Mouse (Mus musculus) neural tube, embryonic 12.5 days (tissue): ENCODE results near the gene Smurf1. TPM values are rescaled to one million over a fixed set of nuclear protein-coding genes. Genes with fewer than 3 reads are reported as not detected.

Experiments used
- ATAC-seq: fragments of 200-750 bp; cut with Nextera tagmentation; 2 replicates; pipeline ENCODE4 v1.8.0; 2017; ENCODE audit warnings: low read depth, mild to moderate bottlenecking, moderate TSS enrichment, moderate library complexity; ENCODE audit not compliant: low FRiP score
- H3K27ac ChIP-seq: fragments of 300-500 bp; sonication (generic); 2 replicates; pipeline ENCODE4 v1.5.1; 2016
- H3K27me3 ChIP-seq: fragments of 300-500 bp; sonication (generic); replicated peaks from 2 replicates; pipeline ENCODE4 v1.6.1; 2016; ENCODE audit warnings: mild to moderate bottlenecking
- H3K36me3 ChIP-seq: fragments of 300-500 bp; sonication (generic); 2 replicates; pipeline ENCODE4 v1.6.1; 2016; ENCODE audit warnings: mild to moderate bottlenecking
- H3K4me1 ChIP-seq: fragments of 300-500 bp; sonication (generic); 2 replicates; pipeline ENCODE4 v1.6.1; 2016
- H3K4me2 ChIP-seq: fragments of 300-500 bp; sonication (generic); replicated peaks from 2 replicates; pipeline ENCODE4 v1.6.1; 2016; ENCODE audit warnings: mild to moderate bottlenecking
- H3K4me3 ChIP-seq: fragments of 300-500 bp; sonication (generic); 2 replicates; pipeline ENCODE4 v1.5.1; 2016
- H3K9ac ChIP-seq: fragments of 300-500 bp; sonication (generic); 2 replicates; pipeline ENCODE4 v1.6.1; 2016; ENCODE audit warnings: mild to moderate bottlenecking
- H3K9me3 ChIP-seq: fragments of 300-500 bp; sonication (generic); 2 replicates; pipeline ENCODE4 v1.6.1; 2016; ENCODE audit warnings: mild to moderate bottlenecking
- WGBS: fragments of 180-500 bp; shearing (Covaris S2); methylation state at CpG from one replicate; pipeline ENCODE4 v1.1.7; 2016; 5-methylcytosine and 5-hydroxymethylcytosine counted together
- polyA plus RNA-seq: library from polyadenylated mRNA; unstranded; fragments of >200 nt; fragmentation: Nextera tagmentation; extraction: Ambion mirVana; gene quantifications from 2 replicates; pipeline ENCODE4 v1.2.1, GENCODE M21; 2016

Smurf1 gene
- polyA plus RNA-seq, 1 experiment from 2014 or later, result 30.2 TPM

- no peak for ATAC-seq
- no peak overlapping the region for H3K27ac ChIP-seq
- peaks cover 21% of the 10 kb centered on the region; the same call in 1 of the 2 replicates for H3K4me1 ChIP-seq
- WGBS, result 68% methylated on average over 11 of the region's 11 CpGs
- no peak overlapping the region for H3K4me2 ChIP-seq
- H3K9me3 ChIP-seq, result no peaks in the 10 kb centered on the region
- H3K36me3 ChIP-seq, result no peaks in the 10 kb centered on the region
- H3K27me3 ChIP-seq, result no peaks in the 10 kb centered on the region
- H3K9ac ChIP-seq, result no peak overlapping the region
- H3K4me3 ChIP-seq, result no peak overlapping the region
These were observed 36.6 kb downstream of the Smurf1 start for GRCm38 (mm10) chr5:144928856-144929713.

DNA sequence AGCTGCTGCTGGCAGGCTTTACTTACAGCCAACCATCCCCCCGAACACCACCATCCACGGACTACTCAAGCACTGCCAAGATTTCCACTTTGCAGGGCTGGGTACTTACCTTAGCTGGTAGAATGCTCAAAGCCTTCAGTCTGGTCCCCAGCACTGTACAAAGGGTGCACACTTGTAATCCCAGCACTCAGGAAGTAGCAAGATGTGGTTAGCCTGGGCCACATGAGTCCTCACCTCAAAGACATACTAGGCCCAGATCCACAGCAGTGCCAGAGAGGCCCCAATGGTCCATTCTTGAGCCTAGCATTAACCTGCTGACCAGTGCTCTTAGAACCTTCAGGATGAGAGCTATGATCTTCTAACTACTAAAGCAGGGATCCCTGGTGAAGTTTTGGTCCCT is 39.4 kb downstream of the Smurf1 start:
- H3K4me3 ChIP-seq, result no peak overlapping the region
- no peak overlapping the region for H3K4me2 ChIP-seq
- ATAC-seq, result no peak
- H3K27ac ChIP-seq, result no peak overlapping the region
- WGBS, result 93% methylated on average over 2 of the region's 2 CpGs
- no peaks in the 10 kb centered on the region for H3K27me3 ChIP-seq
- H3K36me3 ChIP-seq, result no peaks in the 10 kb centered on the region
- H3K9me3 ChIP-seq, result no peaks in the 10 kb centered on the region
- no peak overlapping the region for H3K9ac ChIP-seq
- H3K4me1 ChIP-seq, result peaks cover 32% of the 10 kb centered on the region

- Histone ChIP-seq H3K36me3 (no peaks in the 10 kb centered on the region), H3K4me2 (no peak overlapping the region), H3K27ac (no peak overlapping the region), H3K27me3 (no peaks in the 10 kb centered on the region), H3K4me1 (peaks cover 32% of the 10 kb centered on the region), H3K9ac (no peak overlapping the region), H3K9me3 (no peaks in the 10 kb centered on the region), H3K4me3 (no peak overlapping the region)
- WGBS, result 45% methylated on average over 6 of the region's 6 CpGs
- ATAC-seq, result peak; percentile 68
These were observed 42.3 kb downstream of the Smurf1 start for GRCm38 (mm10) chr5:144923351-144923750.

GRCm38 (mm10) chr5:144919790-144920189 is 45.9 kb downstream of the Smurf1 start:
- no peaks in the 10 kb centered on the region for H3K9me3 ChIP-seq
- 86% methylated on average over 8 of the region's 8 CpGs for WGBS

DNA sequence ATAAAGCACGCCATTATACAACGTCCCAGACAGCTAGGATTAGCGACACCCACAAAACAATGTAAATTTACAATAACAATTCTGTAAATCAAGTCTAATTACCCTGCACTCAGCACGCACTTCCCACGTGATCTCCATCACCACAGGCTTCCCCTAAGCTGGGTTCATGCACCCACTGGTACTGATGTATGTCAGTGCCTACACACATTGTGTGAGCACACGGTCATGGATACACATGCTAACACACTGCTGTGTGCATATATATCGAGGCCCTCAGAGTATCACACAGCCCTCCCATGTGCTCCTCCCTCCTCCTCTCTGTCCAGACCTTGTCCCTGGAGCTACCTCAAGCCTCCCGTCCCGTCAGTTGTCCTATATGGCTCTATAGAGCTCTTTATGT is 46.5 kb downstream of the Smurf1 start:
- peak; percentile 59; the same call in 1 of the 2 replicates for ATAC-seq
- no peak overlapping the region for H3K27ac ChIP-seq
- no peak overlapping the region for H3K4me3 ChIP-seq
- no peaks in the 10 kb centered on the region for H3K27me3 ChIP-seq
- H3K9ac ChIP-seq, result no peak overlapping the region
- H3K4me2 ChIP-seq, result no peak overlapping the region
- WGBS, result 62% methylated on average over 9 of the region's 9 CpGs
- peaks cover 40% of the 10 kb centered on the region for H3K4me1 ChIP-seq
- no peaks in the 10 kb centered on the region for H3K9me3 ChIP-seq
- no peaks in the 10 kb centered on the region for H3K36me3 ChIP-seq

More at GRCm38 (mm10) chr5:144919790-144920189, 45.9 kb downstream of the Smurf1 start:
- Histone ChIP-seq H3K4me2 (no peak overlapping the region), H3K27me3 (no peaks in the 10 kb centered on the region), H3K4me3 (no peak overlapping the region), H3K27ac (no peak overlapping the region), H3K9ac (no peak overlapping the region), H3K36me3 (no peaks in the 10 kb centered on the region), H3K4me1 (peaks cover 34% of the 10 kb centered on the region)
- ATAC-seq, result no peak

- Histone ChIP-seq H3K36me3 (no peaks in the 10 kb centered on the region), H3K4me2 (no peak overlapping the region), H3K4me3 (no peak overlapping the region), H3K27ac (no peak overlapping the region), H3K9ac (no peak overlapping the region), H3K4me1 (peaks cover 36% of the 10 kb centered on the region), H3K27me3 (no peaks in the 10 kb centered on the region), H3K9me3 (no peaks in the 10 kb centered on the region)
- 85% methylated on average over 8 of the region's 8 CpGs for WGBS
- ATAC-seq, result no peak
These were observed 47.4 kb downstream of the Smurf1 start for GRCm38 (mm10) chr5:144918204-144918603.

GRCm38 (mm10) chr5:144917172-144917571 is 48.5 kb downstream of the Smurf1 start:
- H3K4me3 ChIP-seq, result no peak overlapping the region
- ATAC-seq, result no peak
- H3K9me3 ChIP-seq, result no peaks in the 10 kb centered on the region
- peaks cover 37% of the 10 kb centered on the region for H3K4me1 ChIP-seq
- no peak overlapping the region for H3K9ac ChIP-seq
- no peaks in the 10 kb centered on the region for H3K36me3 ChIP-seq
- WGBS, result 88% methylated on average over 6 of the region's 6 CpGs
- no peaks in the 10 kb centered on the region for H3K27me3 ChIP-seq
- H3K4me2 ChIP-seq, result no peak overlapping the region
- no peak overlapping the region for H3K27ac ChIP-seq

DNA sequence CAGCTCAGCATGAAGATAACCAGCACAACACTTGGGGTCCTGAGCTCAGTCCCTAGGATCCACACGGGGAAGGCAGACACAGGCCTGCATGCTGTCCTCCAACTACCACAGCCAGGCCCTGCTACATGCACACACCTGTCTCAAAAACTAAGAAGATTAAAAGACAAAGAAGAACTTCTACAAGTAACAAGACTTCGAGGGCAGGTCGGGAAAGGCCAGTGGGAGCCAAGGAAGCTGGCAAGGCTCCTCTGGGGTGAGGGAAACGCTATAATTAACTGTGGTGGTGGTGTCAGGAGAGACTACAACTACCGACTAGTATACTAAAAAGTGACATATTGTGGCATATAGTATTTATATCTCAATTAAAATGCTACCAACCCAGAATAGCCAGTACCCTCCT is 49.8 kb downstream of the Smurf1 start:
- ATAC-seq, result no peak
- Histone ChIP-seq H3K4me2 (no peak overlapping the region), H3K27me3 (no peaks in the 10 kb centered on the region), H3K36me3 (no peaks in the 10 kb centered on the region), H3K4me1 (peaks cover 42% of the 10 kb centered on the region), H3K9ac (no peak overlapping the region), H3K4me3 (no peak overlapping the region), H3K27ac (no peak overlapping the region), H3K9me3 (no peaks in the 10 kb centered on the region)
- 85% methylated on average over 5 of the region's 5 CpGs for WGBS

- no peak overlapping the region for H3K9ac ChIP-seq
- H3K9me3 ChIP-seq, result no peaks in the 10 kb centered on the region
- no peaks in the 10 kb centered on the region for H3K36me3 ChIP-seq
- H3K4me2 ChIP-seq, result no peak overlapping the region
- H3K27me3 ChIP-seq, result no peaks in the 10 kb centered on the region
- no peak overlapping the region for H3K27ac ChIP-seq
- no peak overlapping the region for H3K4me3 ChIP-seq
- ATAC-seq, result no peak
- WGBS, result 55% methylated on average over 7 of the region's 7 CpGs
- peaks cover 40% of the 10 kb centered on the region for H3K4me1 ChIP-seq
These were observed 51.2 kb downstream of the Smurf1 start for GRCm38 (mm10) chr5:144914433-144914906.

DNA sequence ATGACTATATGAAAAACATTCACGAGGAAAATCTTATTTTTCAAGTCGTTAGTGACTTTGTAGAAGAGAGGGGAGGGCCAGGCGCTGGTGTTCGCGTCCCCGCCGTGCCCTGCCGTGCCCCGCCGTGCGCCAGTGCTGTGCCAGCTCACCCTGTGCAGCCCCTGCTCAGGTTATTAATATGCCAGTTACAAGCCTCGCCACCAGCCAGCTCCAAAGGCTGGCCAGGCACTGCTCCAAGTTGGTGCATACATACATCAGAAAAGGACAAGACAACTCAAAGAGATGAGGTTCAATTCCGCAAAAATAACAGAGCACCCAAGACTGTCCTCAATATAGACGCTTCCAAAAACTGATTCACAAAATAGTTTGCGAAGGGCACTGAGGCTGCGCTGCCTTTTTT is 51.7 kb downstream of the Smurf1 start:
- no peaks in the 10 kb centered on the region for H3K36me3 ChIP-seq
- H3K4me2 ChIP-seq, result no peak overlapping the region
- peaks cover 35% of the 10 kb centered on the region for H3K4me1 ChIP-seq
- no peaks in the 10 kb centered on the region for H3K9me3 ChIP-seq
- no peaks in the 10 kb centered on the region for H3K27me3 ChIP-seq
- no peak for ATAC-seq
- H3K4me3 ChIP-seq, result no peak overlapping the region
- no peak overlapping the region for H3K9ac ChIP-seq
- H3K27ac ChIP-seq, result no peak overlapping the region
- 93% methylated on average over 16 of the region's 16 CpGs for WGBS

- Histone ChIP-seq H3K36me3 (no peaks in the 10 kb centered on the region), H3K4me3 (no peak overlapping the region), H3K4me1 (peaks cover 32% of the 10 kb centered on the region), H3K27me3 (no peaks in the 10 kb centered on the region), H3K27ac (no peak overlapping the region), H3K9me3 (no peaks in the 10 kb centered on the region), H3K4me2 (no peak overlapping the region), H3K9ac (no peak overlapping the region)
- WGBS, result 88% methylated on average over 5 of the region's 5 CpGs
- no peak for ATAC-seq
These were observed 52.3 kb downstream of the Smurf1 start for GRCm38 (mm10) chr5:144913361-144913760.

DNA sequence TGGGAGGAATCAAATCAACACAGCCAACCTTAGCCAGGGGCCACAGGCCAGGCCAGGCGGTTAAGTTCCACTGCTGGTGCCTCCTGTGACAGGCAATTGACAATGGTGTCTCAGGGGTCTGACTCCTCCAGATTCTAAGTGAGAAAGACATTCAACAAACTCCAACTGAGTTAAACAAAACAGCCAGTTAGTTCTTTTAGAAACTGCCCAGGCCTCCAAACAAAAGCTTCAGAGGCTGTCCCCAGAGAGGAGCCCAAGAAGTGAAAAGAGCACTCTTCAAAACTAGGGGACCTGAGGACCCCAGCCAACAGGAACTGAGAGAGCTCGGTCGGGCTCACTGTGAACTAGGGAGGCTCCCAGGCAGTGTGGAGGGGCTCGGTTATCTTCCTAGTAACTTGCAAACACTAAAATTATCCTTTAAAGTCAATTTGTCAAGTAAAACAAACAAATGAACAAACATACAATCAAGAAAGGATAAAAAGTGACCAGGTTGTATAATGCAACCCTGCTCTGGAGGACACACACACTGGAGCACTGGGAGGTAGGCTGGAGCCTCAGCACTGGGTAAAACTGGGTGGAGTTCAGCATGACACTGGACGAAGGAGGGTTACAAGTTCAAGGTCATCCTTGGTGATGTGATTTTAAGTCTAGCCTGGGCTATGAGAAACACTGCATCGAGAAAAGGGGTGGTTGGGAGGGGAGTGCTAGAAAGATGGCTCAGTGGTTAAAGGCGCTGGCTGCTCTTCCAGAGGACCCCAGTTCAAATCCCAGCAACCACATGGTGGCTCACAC is 52.9 kb downstream of the Smurf1 start:
- Histone ChIP-seq H3K27me3 (no peaks in the 10 kb centered on the region), H3K27ac (no peak overlapping the region), H3K9ac (no peak overlapping the region), H3K9me3 (no peaks in the 10 kb centered on the region), H3K4me1 (peaks cover 32% of the 10 kb centered on the region), H3K36me3 (no peaks in the 10 kb centered on the region), H3K4me2 (no peak overlapping the region), H3K4me3 (no peak overlapping the region)
- 50% methylated on average over 7 of the region's 7 CpGs for WGBS
- no peak for ATAC-seq
